Mouse (Mus musculus) megakaryocyte, embryonic 14.5 days (primary cell): Measurements from ENCODE around the gene Eya4.

Experiments
- FLI1 ChIP-seq: IDR thresholded peaks from 2 replicates; pipeline ENCODE4 v1.6.1; 2012; ENCODE audit warnings: low read length, inconsistent platforms, mixed read lengths
- GATA1 ChIP-seq: IDR thresholded peaks from 3 replicates; pipeline ENCODE4 v1.6.1; 2012; ENCODE audit warnings: mixed read lengths, low read length, inconsistent platforms, borderline replicate concordance

GRCm38 (mm10) chr10:23198251-23198650 lies 152.3 kb downstream of the Eya4 start:
- TF ChIP-seq GATA1 (no peak), FLI1 (no peak)
